Mouse (Mus musculus): Measurements from ENCODE around the gene Tgfbi.

Tgfbi gene

GRCm38 (mm10) chr13:56609103-56609856 is at the start of gene Tgfbi:
Gene Tgfbi, plus strand, starts transcription at chr13:56609523.
- DNase-seq: peak; percentile 82

GRCm38 (mm10) chr13:56559841-56560370 is 49.4 kb upstream of the Tgfbi start:
- DNase-seq: no peak

- DNase-seq: no peak
Observed at GRCm38 (mm10) chr13:56561129-56561528, 48.2 kb upstream of the Tgfbi start.

GRCm38 (mm10) chr13:56563075-56563474 is 46.2 kb upstream of the Tgfbi start:
- DNase-seq: peak; percentile 74

GRCm38 (mm10) chr13:56566336-56566735 is 43.0 kb upstream of the Tgfbi start:
- DNase-seq: peak; percentile 20

GRCm38 (mm10) chr13:56571645-56572044 is 37.7 kb upstream of the Tgfbi start:
- DNase-seq: no peak

- no peak for DNase-seq
Observed at GRCm38 (mm10) chr13:56575074-56575473, 34.2 kb upstream of the Tgfbi start.

- peak; percentile 89 for DNase-seq
Observed at GRCm38 (mm10) chr13:56575701-56576321, 33.5 kb upstream of the Tgfbi start.

- no peak for DNase-seq
Observed at GRCm38 (mm10) chr13:56578097-56578496, 31.2 kb upstream of the Tgfbi start.

- DNase-seq: no peak
Observed at GRCm38 (mm10) chr13:56580450-56580849, 28.9 kb upstream of the Tgfbi start.

GRCm38 (mm10) chr13:56581512-56581911 is 27.8 kb upstream of the Tgfbi start:
- peak; percentile 44 for DNase-seq

- DNase-seq: peak; percentile 68
Observed at GRCm38 (mm10) chr13:56581961-56582434, 27.3 kb upstream of the Tgfbi start.

- no peak for DNase-seq
Observed at GRCm38 (mm10) chr13:56582720-56583119, 26.6 kb upstream of the Tgfbi start.

GRCm38 (mm10) chr13:56586046-56586445 is 23.3 kb upstream of the Tgfbi start:
- DNase-seq: peak; percentile 55

- DNase-seq: peak; percentile 83
Observed at GRCm38 (mm10) chr13:56588454-56589117, 20.7 kb upstream of the Tgfbi start.

- peak; percentile 74 for DNase-seq
Observed at GRCm38 (mm10) chr13:56590202-56590601, 19.1 kb upstream of the Tgfbi start.

GRCm38 (mm10) chr13:56591191-56591590 is 18.1 kb upstream of the Tgfbi start:
- peak; percentile 70 for DNase-seq

- no peak for DNase-seq
Observed at GRCm38 (mm10) chr13:56591939-56592338, 17.4 kb upstream of the Tgfbi start.

GRCm38 (mm10) chr13:56593196-56593595 is 16.1 kb upstream of the Tgfbi start:
- DNase-seq: no peak

- DNase-seq: no peak
Observed at GRCm38 (mm10) chr13:56593961-56594391, 15.3 kb upstream of the Tgfbi start.

- DNase-seq: no peak
Observed at GRCm38 (mm10) chr13:56595246-56595645, 14.1 kb upstream of the Tgfbi start.

GRCm38 (mm10) chr13:56597296-56597695 is 12.0 kb upstream of the Tgfbi start:
- DNase-seq: no peak

Measured in lung, postnatal 10 days (tissue).